Mouse (Mus musculus) olfactory bulb, adult 2 months (tissue): ENCODE measurements around the gene Oxnad1.

Experiments
- CTCF ChIP-seq: fragments of 200-500 bp; IDR thresholded peaks from 2 replicates; pipeline ENCODE4 v1.5.1; 2012; ENCODE audit warnings: low read depth, mild to moderate bottlenecking, low read length, moderate library complexity; ENCODE audit not compliant: insufficient read depth
- POLR2A ChIP-seq: fragments of 200-500 bp; IDR thresholded peaks from 2 replicates; pipeline ENCODE4 v1.6.1; 2012; ENCODE audit warnings: mild to moderate bottlenecking, low read depth, low read length, moderate library complexity; ENCODE audit not compliant: insufficient read depth

- TF ChIP-seq CTCF = no peak
- no peak for TF ChIP-seq POLR2A
Observed at GRCm38 (mm10) chr14:32098951-32099350, 13.8 kb downstream of the Oxnad1 start.
